Mouse (Mus musculus): ENCODE data around the gene Gm17428. TPM values are rescaled to one million over a fixed set of nuclear protein-coding genes. Genes with fewer than 3 reads are reported as not detected.

The Gm17428 gene
- polyA plus RNA-seq, 1 experiment from 2014 or later: not detected

DNA sequence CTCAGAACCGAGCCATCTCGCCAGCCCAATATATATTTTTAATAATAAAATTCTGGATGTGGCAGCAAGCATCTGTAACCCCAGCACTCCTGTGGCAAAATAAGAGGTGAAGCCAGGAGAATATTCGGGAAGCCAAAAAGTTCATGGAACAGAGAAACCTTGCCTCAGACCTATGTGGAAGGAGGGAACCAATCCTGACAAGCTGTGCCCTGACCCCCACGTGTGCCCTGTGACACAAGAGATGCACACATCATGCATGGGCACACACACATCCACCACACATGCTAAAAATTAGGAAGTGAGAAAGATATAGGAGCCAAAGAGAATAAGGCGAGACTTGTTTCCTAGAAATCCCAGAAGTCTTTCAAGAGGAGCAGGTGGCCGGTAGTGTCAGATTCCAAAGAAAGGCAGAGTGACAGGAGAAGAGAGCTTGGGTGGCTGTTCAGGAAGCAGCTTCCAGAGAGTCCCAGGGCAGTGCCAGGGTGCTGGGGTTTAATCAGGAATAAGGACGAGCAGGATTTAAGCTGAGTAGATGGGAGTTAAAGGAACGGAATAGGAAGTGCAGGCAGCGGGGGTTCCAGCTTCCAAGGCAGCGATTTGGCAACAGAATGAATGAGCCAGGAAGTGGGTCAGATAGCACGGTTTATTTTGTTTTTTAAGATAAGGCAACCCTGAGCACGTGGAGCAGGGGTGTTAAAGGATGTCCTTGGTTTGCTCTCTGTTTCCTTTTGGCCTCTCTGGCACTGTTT, 25.4 kb downstream of the Gm17428 start:
- H3K9me3 ChIP-seq (replicated peaks; ENCODE audit: control insufficient read depth, low read length): no peaks in the 10 kb centered on the region
- H3K4me3 ChIP-seq (ENCODE audit: low read depth, low read length): no peak overlapping the region
- H3K4me1 ChIP-seq (ENCODE audit: control insufficient read depth, insufficient read depth, low read length): no peaks in the 10 kb centered on the region; the same call in 1 of the 2 replicates
- no peak for ATAC-seq (replicated peaks; ENCODE audit: insufficient number of reproducible peaks, low FRiP score, low TSS enrichment, low read depth)
- no peaks in the 10 kb centered on the region for H3K36me3 ChIP-seq (replicated peaks; ENCODE audit: control insufficient read depth, insufficient read depth, low read depth, low read length)
- 48% methylated on average over 12 of the region's 12 CpGs for WGBS
- H3K9ac ChIP-seq (replicated peaks; ENCODE audit: low read length): no peak overlapping the region
- no peak overlapping the region for H3K4me2 ChIP-seq (ENCODE audit: low read depth, low read length)
- DNase-seq (ENCODE audit: low spot score): peak; percentile 37
- H3K27me3 ChIP-seq (ENCODE audit: control insufficient read depth, insufficient read depth, low read length): no peaks in the 10 kb centered on the region
- no peak overlapping the region for H3K27ac ChIP-seq (replicated peaks; ENCODE audit: low read depth, low read length)

GRCm38 (mm10) chr14:55002687-55003120, 26.0 kb downstream of the Gm17428 start:
- ATAC-seq (replicated peaks; ENCODE audit: insufficient number of reproducible peaks, low FRiP score, low TSS enrichment, low read depth) (no peak), DNase-seq (ENCODE audit: low spot score) (no peak)
- Histone ChIP-seq H3K27me3 (ENCODE audit: control insufficient read depth, insufficient read depth, low read length) (no peaks in the 10 kb centered on the region), H3K27ac (replicated peaks; ENCODE audit: low read depth, low read length) (no peak overlapping the region), H3K4me1 (ENCODE audit: control insufficient read depth, insufficient read depth, low read length) (no peaks in the 10 kb centered on the region), H3K4me2 (ENCODE audit: low read depth, low read length) (no peak overlapping the region), H3K4me3 (ENCODE audit: low read depth, low read length) (no peak overlapping the region), H3K9ac (replicated peaks; ENCODE audit: low read length) (no peak overlapping the region), H3K36me3 (replicated peaks; ENCODE audit: control insufficient read depth, insufficient read depth, low read depth, low read length) (no peaks in the 10 kb centered on the region), H3K9me3 (replicated peaks; ENCODE audit: control insufficient read depth, low read length) (no peaks in the 10 kb centered on the region)
- 58% methylated on average over 7 of the region's 7 CpGs for WGBS

GRCm38 (mm10) chr14:55003878-55004855, 27.4 kb downstream of the Gm17428 start:
- Histone ChIP-seq H3K9ac (replicated peaks; ENCODE audit: low read length) (no peak overlapping the region), H3K9me3 (replicated peaks; ENCODE audit: control insufficient read depth, low read length) (no peaks in the 10 kb centered on the region), H3K4me2 (ENCODE audit: low read depth, low read length) (no peak overlapping the region), H3K27me3 (ENCODE audit: control insufficient read depth, insufficient read depth, low read length) (no peaks in the 10 kb centered on the region), H3K27ac (replicated peaks; ENCODE audit: low read depth, low read length) (no peak overlapping the region), H3K4me3 (ENCODE audit: low read depth, low read length) (no peak overlapping the region), H3K4me1 (ENCODE audit: control insufficient read depth, insufficient read depth, low read length) (no peaks in the 10 kb centered on the region), H3K36me3 (replicated peaks; ENCODE audit: control insufficient read depth, insufficient read depth, low read depth, low read length) (no peaks in the 10 kb centered on the region)
- ATAC-seq (replicated peaks; ENCODE audit: insufficient number of reproducible peaks, low FRiP score, low TSS enrichment, low read depth) (no peak), DNase-seq (ENCODE audit: low spot score) (no peak)
- 71% methylated on average over 18 of the region's 18 CpGs for WGBS

DNA sequence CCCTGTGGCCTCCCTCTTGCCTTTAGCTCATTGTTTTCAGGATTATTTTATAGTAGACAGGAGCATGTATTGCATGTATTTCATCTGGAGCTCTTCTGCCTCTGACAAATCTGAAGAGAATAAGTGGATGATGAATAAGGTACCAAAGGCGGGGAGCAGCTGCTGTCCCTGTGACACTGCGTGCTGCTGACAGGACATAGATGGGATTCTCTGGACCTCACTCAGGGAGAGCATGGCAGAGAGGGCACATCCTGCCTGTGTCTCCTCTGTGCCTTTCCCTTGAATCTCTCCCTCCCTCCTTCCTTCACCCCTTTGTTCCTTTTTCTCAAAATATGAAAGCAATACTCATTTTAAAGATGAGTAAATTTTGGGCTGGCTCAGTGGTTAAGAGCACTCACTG, 28.8 kb downstream of the Gm17428 start:
- H3K9me3 ChIP-seq (replicated peaks; ENCODE audit: control insufficient read depth, low read length): no peaks in the 10 kb centered on the region
- DNase-seq (ENCODE audit: low spot score) (no peak), ATAC-seq (replicated peaks; ENCODE audit: insufficient number of reproducible peaks, low FRiP score, low TSS enrichment, low read depth) (no peak)
- H3K36me3 ChIP-seq (replicated peaks; ENCODE audit: control insufficient read depth, insufficient read depth, low read depth, low read length): no peaks in the 10 kb centered on the region
- H3K27me3 ChIP-seq (ENCODE audit: control insufficient read depth, insufficient read depth, low read length): no peaks in the 10 kb centered on the region
- no peak overlapping the region for H3K27ac ChIP-seq (replicated peaks; ENCODE audit: low read depth, low read length)
- no peak overlapping the region for H3K9ac ChIP-seq (replicated peaks; ENCODE audit: low read length)
- H3K4me1 ChIP-seq (ENCODE audit: control insufficient read depth, insufficient read depth, low read length): no peaks in the 10 kb centered on the region
- H3K4me3 ChIP-seq (ENCODE audit: low read depth, low read length): no peak overlapping the region
- 77% methylated on average over 2 of the region's 2 CpGs for WGBS
- H3K4me2 ChIP-seq (ENCODE audit: low read depth, low read length): no peak overlapping the region

GRCm38 (mm10) chr14:55005967-55006366, 29.2 kb downstream of the Gm17428 start:
- Histone ChIP-seq H3K4me1 (ENCODE audit: control insufficient read depth, insufficient read depth, low read length) (no peaks in the 10 kb centered on the region), H3K4me3 (ENCODE audit: low read depth, low read length) (no peak overlapping the region), H3K9ac (replicated peaks; ENCODE audit: low read length) (no peak overlapping the region), H3K27ac (replicated peaks; ENCODE audit: low read depth, low read length) (no peak overlapping the region), H3K27me3 (ENCODE audit: control insufficient read depth, insufficient read depth, low read length) (no peaks in the 10 kb centered on the region), H3K4me2 (ENCODE audit: low read depth, low read length) (no peak overlapping the region), H3K36me3 (replicated peaks; ENCODE audit: control insufficient read depth, insufficient read depth, low read depth, low read length) (no peaks in the 10 kb centered on the region), H3K9me3 (replicated peaks; ENCODE audit: control insufficient read depth, low read length) (no peaks in the 10 kb centered on the region)
- WGBS: 76% methylated on average over 8 of the region's 8 CpGs
- DNase-seq (ENCODE audit: low spot score): peak; percentile 17
- no peak for ATAC-seq (replicated peaks; ENCODE audit: insufficient number of reproducible peaks, low FRiP score, low TSS enrichment, low read depth)

DNA sequence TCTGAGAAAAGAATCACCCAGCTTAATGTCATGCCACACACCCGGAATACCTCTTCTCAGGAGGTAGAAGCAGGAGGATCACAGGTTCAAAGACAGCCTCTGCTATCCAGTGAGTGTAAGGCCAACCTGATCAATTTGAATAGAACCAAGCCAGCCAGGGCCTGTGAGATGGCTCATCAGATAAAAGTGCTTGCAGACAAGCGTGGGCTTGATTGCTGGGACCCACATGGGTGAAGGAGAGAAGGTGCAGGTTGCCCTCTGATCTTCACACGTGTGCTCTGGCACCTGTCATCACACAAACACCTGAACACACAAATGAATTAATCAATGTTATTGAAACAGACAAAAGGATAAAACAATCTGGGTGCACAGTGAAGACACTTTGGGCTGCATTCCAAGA, 29.8 kb downstream of the Gm17428 start:
- H3K27ac ChIP-seq (replicated peaks; ENCODE audit: low read depth, low read length): no peak overlapping the region
- no peaks in the 10 kb centered on the region for H3K27me3 ChIP-seq (ENCODE audit: control insufficient read depth, insufficient read depth, low read length)
- WGBS: 67% methylated on average over 3 of the region's 3 CpGs
- H3K36me3 ChIP-seq (replicated peaks; ENCODE audit: control insufficient read depth, insufficient read depth, low read depth, low read length): no peaks in the 10 kb centered on the region
- no peak overlapping the region for H3K9ac ChIP-seq (replicated peaks; ENCODE audit: low read length)
- H3K4me2 ChIP-seq (ENCODE audit: low read depth, low read length): no peak overlapping the region
- no peaks in the 10 kb centered on the region for H3K9me3 ChIP-seq (replicated peaks; ENCODE audit: control insufficient read depth, low read length)
- no peaks in the 10 kb centered on the region for H3K4me1 ChIP-seq (ENCODE audit: control insufficient read depth, insufficient read depth, low read length)
- no peak for DNase-seq (ENCODE audit: low spot score)
- H3K4me3 ChIP-seq (ENCODE audit: low read depth, low read length): no peak overlapping the region
- no peak for ATAC-seq (replicated peaks; ENCODE audit: insufficient number of reproducible peaks, low FRiP score, low TSS enrichment, low read depth)

DNA sequence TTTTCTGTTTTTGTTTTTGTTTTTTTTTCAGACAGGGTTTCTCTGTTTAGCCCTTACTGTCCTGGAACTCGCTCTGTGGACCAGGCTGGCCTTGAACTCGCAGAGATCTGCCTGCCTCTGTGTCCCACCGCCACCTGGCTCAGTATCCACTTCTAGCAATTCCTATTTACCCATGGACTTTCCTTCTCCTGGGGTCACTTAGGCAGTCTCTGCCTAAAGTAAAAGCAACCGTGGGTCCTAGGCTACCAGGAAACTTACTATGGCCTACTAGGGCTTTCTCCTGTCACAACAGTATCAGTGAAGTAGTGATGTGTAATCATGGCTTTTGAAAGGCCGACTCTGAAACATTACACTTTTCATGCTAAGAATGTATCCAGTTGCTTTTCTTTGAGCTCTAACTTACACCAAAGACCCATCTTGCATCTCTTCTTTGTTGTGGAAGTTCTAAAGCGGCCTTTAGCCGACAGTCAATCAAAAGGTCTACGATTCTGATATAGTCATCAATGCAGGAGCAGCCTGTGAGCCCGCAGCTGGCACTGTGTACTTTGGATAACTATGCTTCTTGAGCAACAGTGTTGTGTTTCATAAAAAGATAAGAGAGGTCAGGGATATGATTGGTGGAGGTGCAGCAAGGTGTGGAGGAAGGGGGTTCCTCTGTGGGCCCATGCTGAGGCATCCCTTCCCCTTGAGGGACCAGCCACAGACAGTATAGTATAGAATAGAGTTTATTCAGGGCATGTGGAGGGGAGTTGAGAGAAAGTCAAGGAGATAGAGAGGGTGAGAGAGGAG, 30.6 kb downstream of the Gm17428 start:
- no peak overlapping the region for H3K4me2 ChIP-seq (ENCODE audit: low read depth, low read length)
- no peaks in the 10 kb centered on the region for H3K9me3 ChIP-seq (replicated peaks; ENCODE audit: control insufficient read depth, low read length)
- H3K27me3 ChIP-seq (ENCODE audit: control insufficient read depth, insufficient read depth, low read length): no peaks in the 10 kb centered on the region
- 89% methylated on average over 9 of the region's 9 CpGs for WGBS
- H3K4me1 ChIP-seq (ENCODE audit: control insufficient read depth, insufficient read depth, low read length): no peaks in the 10 kb centered on the region
- no peaks in the 10 kb centered on the region for H3K36me3 ChIP-seq (replicated peaks; ENCODE audit: control insufficient read depth, insufficient read depth, low read depth, low read length)
- ATAC-seq (replicated peaks; ENCODE audit: insufficient number of reproducible peaks, low FRiP score, low TSS enrichment, low read depth) (no peak), DNase-seq (ENCODE audit: low spot score) (no peak)
- no peak overlapping the region for H3K4me3 ChIP-seq (ENCODE audit: low read depth, low read length)
- no peak overlapping the region for H3K9ac ChIP-seq (replicated peaks; ENCODE audit: low read length)
- H3K27ac ChIP-seq (replicated peaks; ENCODE audit: low read depth, low read length): no peak overlapping the region

Measured in embryonic facial prominence, embryonic 11.5 days (tissue).